Mouse (Mus musculus): ENCODE measurements around the gene Epb41. TPM values are rescaled to one million over a fixed set of nuclear protein-coding genes. Genes with fewer than 3 reads are reported as not detected.

Gene Epb41
- polyA plus RNA-seq, 1 experiment from 2014 or later = 22.2 TPM

DNA sequence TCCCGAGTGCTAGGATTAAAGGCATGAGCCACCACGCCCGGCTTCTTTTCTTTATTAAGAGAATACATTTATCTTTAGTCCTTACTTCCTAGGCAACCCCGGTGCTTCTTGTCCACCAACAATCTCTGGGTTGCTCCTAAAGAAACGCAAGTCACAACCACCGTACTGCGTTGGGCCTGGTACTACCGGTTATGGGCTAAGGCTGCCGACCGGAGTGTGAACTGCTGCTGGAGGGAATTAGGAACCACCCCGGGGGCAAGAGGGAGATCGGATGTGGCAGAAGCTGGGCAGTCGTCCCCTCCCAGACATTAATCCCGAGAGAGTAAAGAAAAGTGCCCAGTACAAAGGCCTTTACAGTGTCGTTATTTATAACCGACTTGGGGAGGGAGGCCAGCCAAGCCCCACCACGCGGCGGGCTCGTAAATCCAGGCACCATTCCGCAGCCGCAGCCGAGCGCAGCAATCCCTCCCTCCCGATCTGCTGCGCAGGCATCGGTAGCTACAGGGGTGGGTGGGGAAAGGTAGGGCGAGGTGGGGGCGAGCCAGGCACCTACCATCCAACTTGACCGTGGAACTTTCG lies 160.1 kb downstream of the Epb41 start:
- Histone ChIP-seq H3K4me2 (replicated peaks; ENCODE audit: low read depth) (peak overlapping the region; percentile 61), H3K9ac (ENCODE audit: low read depth, low read length) (no peak overlapping the region), H3K4me1 (replicated peaks; ENCODE audit: control insufficient read depth, insufficient read depth, low read length) (0 out of 2 replicates have a peak, but pooled peaks cover 5% of the 10 kb centered on the region), H3K9me3 (ENCODE audit: control insufficient read depth) (no peaks in the 10 kb centered on the region), H3K36me3 (ENCODE audit: control insufficient read depth, insufficient read depth) (no peaks in the 10 kb centered on the region), H3K27me3 (replicated peaks; ENCODE audit: control insufficient read depth, insufficient read depth, low read length) (peaks cover 33% of the 10 kb centered on the region), H3K27ac (ENCODE audit: low read depth, low read length) (no peak overlapping the region), H3K4me3 (ENCODE audit: low read depth, low read length) (peak overlapping the region; percentile 26)
- 7% methylated on average over 31 of the region's 31 CpGs for WGBS
- no peak for ATAC-seq
- no peak for TF ChIP-seq CTCF (IDR thresholded peaks at IDR 0.05; ENCODE audit: low read depth)

GRCm38 (mm10) chr4:131914046-131914643 lies 161.0 kb downstream of the Epb41 start:
- Histone ChIP-seq H3K27ac (ENCODE audit: low read depth, low read length) (no peak overlapping the region), H3K27me3 (replicated peaks; ENCODE audit: control insufficient read depth, insufficient read depth, low read length) (peaks cover 31% of the 10 kb centered on the region), H3K4me2 (replicated peaks; ENCODE audit: low read depth) (no peak overlapping the region), H3K9ac (ENCODE audit: low read depth, low read length) (no peak overlapping the region), H3K4me3 (ENCODE audit: low read depth, low read length) (no peak overlapping the region), H3K9me3 (ENCODE audit: control insufficient read depth) (no peaks in the 10 kb centered on the region), H3K4me1 (replicated peaks; ENCODE audit: control insufficient read depth, insufficient read depth, low read length) (0 out of 2 replicates have a peak, but pooled peaks cover 5% of the 10 kb centered on the region), H3K36me3 (ENCODE audit: control insufficient read depth, insufficient read depth) (no peaks in the 10 kb centered on the region)
- TF ChIP-seq CTCF (IDR thresholded peaks at IDR 0.05; ENCODE audit: low read depth) = no peak
- ATAC-seq = no peak
- 43% methylated on average over 9 of the region's 9 CpGs for WGBS

DNA sequence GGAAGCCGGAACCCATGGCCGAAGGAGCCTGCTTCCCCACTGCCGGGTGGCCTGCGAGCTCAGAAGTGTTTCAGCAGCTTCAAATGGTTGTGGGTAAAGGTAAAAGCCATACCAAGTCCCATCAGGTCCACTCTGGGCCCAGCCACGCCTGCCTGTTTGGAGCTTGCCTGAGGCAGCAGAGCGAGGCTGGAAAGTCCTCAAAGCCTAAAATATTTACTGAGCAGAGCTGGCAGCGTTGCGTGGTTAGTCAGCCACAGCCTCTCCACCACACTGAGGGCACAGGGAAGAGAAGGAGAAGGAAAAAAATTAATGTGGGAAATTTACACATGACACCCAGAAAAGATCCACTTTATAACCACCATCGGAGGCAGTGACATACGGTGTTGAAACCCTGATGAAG lies 161.6 kb downstream of the Epb41 start:
- Histone ChIP-seq H3K9me3 (ENCODE audit: control insufficient read depth) (no peaks in the 10 kb centered on the region), H3K4me2 (replicated peaks; ENCODE audit: low read depth) (no peak overlapping the region), H3K36me3 (ENCODE audit: control insufficient read depth, insufficient read depth) (no peaks in the 10 kb centered on the region), H3K4me1 (replicated peaks; ENCODE audit: control insufficient read depth, insufficient read depth, low read length) (0 out of 2 replicates have a peak, but pooled peaks cover 5% of the 10 kb centered on the region), H3K27me3 (replicated peaks; ENCODE audit: control insufficient read depth, insufficient read depth, low read length) (peaks cover 31% of the 10 kb centered on the region), H3K27ac (ENCODE audit: low read depth, low read length) (no peak overlapping the region), H3K4me3 (ENCODE audit: low read depth, low read length) (no peak overlapping the region), H3K9ac (ENCODE audit: low read depth, low read length) (no peak overlapping the region)
- no peak for ATAC-seq
- TF ChIP-seq CTCF (IDR thresholded peaks at IDR 0.05; ENCODE audit: low read depth) = no peak
- WGBS = 70% methylated on average over 10 of the region's 10 CpGs

DNA sequence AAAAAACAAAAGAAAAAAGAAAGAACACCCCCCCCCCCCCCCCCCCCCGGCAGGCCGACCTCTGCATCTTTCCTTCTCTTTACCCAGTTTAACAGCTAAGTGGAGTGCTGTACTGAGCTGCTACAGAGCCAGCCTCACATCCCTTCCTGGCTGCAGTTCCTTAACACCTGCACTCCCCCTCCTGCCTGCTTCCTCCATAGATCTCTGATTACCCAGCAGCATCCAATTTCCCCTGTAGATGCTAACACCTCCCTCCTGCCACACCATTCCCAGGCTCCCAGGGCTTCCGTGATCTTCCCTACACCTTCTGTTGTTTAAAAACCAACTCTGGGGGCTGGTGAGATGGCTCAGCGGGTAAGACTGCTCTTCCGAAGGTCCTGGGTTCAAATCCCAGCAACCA lies 163.6 kb downstream of the Epb41 start:
- Histone ChIP-seq H3K9me3 (ENCODE audit: control insufficient read depth) (no peaks in the 10 kb centered on the region), H3K4me2 (replicated peaks; ENCODE audit: low read depth) (peak overlapping the region; percentile 57; the same call in 1 of the 2 replicates), H3K27ac (ENCODE audit: low read depth, low read length) (no peak overlapping the region), H3K4me1 (replicated peaks; ENCODE audit: control insufficient read depth, insufficient read depth, low read length) (0 out of 2 replicates have a peak, but pooled peaks cover 5% of the 10 kb centered on the region), H3K4me3 (ENCODE audit: low read depth, low read length) (no peak overlapping the region), H3K9ac (ENCODE audit: low read depth, low read length) (no peak overlapping the region), H3K36me3 (ENCODE audit: control insufficient read depth, insufficient read depth) (no peaks in the 10 kb centered on the region), H3K27me3 (replicated peaks; ENCODE audit: control insufficient read depth, insufficient read depth, low read length) (peaks cover 24% of the 10 kb centered on the region)
- 44% methylated on average over 5 of the region's 5 CpGs for WGBS
- TF ChIP-seq CTCF (IDR thresholded peaks at IDR 0.05; ENCODE audit: low read depth) = no peak
- no peak for ATAC-seq

- Histone ChIP-seq H3K27ac (ENCODE audit: low read depth, low read length) (peak overlapping the region; percentile 15; the same call in 1 of the 2 replicates), H3K4me3 (ENCODE audit: low read depth, low read length) (peak overlapping the region; percentile 11), H3K27me3 (replicated peaks; ENCODE audit: control insufficient read depth, insufficient read depth, low read length) (peaks cover 15% of the 10 kb centered on the region; the same call in 1 of the 2 replicates), H3K4me1 (replicated peaks; ENCODE audit: control insufficient read depth, insufficient read depth, low read length) (0 out of 2 replicates have a peak, but pooled peaks cover 3% of the 10 kb centered on the region), H3K9ac (ENCODE audit: low read depth, low read length) (peak overlapping the region; percentile 22; the same call in 1 of the 2 replicates), H3K36me3 (ENCODE audit: control insufficient read depth, insufficient read depth) (no peaks in the 10 kb centered on the region), H3K4me2 (replicated peaks; ENCODE audit: low read depth) (peak overlapping the region; percentile 57), H3K9me3 (ENCODE audit: control insufficient read depth) (no peaks in the 10 kb centered on the region)
- no peak for TF ChIP-seq CTCF (IDR thresholded peaks at IDR 0.05; ENCODE audit: low read depth)
- ATAC-seq = peak; percentile 63
- 8% methylated on average over 18 of the region's 21 CpGs for WGBS
These were observed 164.7 kb downstream of the Epb41 start for GRCm38 (mm10) chr4:131910237-131910994.

DNA sequence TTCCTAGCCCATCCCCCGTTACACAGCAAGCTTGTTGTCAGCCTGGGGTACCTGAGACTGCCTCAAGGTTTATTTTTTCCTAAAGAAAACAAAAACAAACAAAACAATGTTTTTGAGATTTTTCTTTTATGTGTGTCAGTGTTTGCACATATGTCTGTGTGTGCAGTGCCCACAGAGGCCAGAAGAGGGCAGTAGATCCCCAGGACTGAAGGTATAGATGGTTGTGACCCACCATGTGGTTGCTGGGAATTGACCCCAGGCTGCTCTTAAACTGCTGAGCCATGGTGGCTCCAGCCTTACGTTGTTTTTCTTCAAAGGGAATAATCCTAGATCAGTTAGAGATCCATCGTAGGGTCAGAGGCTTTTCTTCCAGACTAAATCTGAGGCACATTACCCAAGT lies 167.2 kb downstream of the Epb41 start:
- Histone ChIP-seq H3K36me3 (ENCODE audit: control insufficient read depth, insufficient read depth) (no peaks in the 10 kb centered on the region), H3K9ac (ENCODE audit: low read depth, low read length) (no peak overlapping the region), H3K27ac (ENCODE audit: low read depth, low read length) (no peak overlapping the region), H3K4me3 (ENCODE audit: low read depth, low read length) (no peak overlapping the region), H3K4me2 (replicated peaks; ENCODE audit: low read depth) (no peak overlapping the region), H3K9me3 (ENCODE audit: control insufficient read depth) (no peaks in the 10 kb centered on the region), H3K27me3 (replicated peaks; ENCODE audit: control insufficient read depth, insufficient read depth, low read length) (no peaks in the 10 kb centered on the region), H3K4me1 (replicated peaks; ENCODE audit: control insufficient read depth, insufficient read depth, low read length) (0 out of 2 replicates have a peak, but pooled peaks cover 3% of the 10 kb centered on the region)
- TF ChIP-seq CTCF (IDR thresholded peaks at IDR 0.05; ENCODE audit: low read depth) = peak; percentile 58
- no peak for ATAC-seq
- 92% methylated on average over 3 of the region's 3 CpGs for WGBS
